Mouse (Mus musculus) E14TG2a.4 (cell line): ENCODE data around the gene 9530068E07Rik.

Experiments used
- CTCF ChIP-seq: conservative IDR thresholded peaks from 2 replicates; pipeline ENCODE4 v1.5.1; 2014; ENCODE audit warnings: low read length
- NANOG ChIP-seq: IDR thresholded peaks from 2 replicates; pipeline ENCODE4 v1.6.1; 2014; ENCODE audit warnings: borderline replicate concordance, low read length, mixed read lengths
- POU5F1 ChIP-seq: IDR thresholded peaks from 2 replicates; pipeline ENCODE4 v1.6.1; 2014; ENCODE audit warnings: low read length, borderline replicate concordance

GRCm38 (mm10) chr11:52389933-52390332 lies 6.3 kb upstream of the 9530068E07Rik start:
- TF ChIP-seq CTCF (no peak), POU5F1 (no peak), NANOG (no peak)
